Mouse (Mus musculus) MEL (cell line): Measurements from ENCODE around the gene Hes2.

ENCODE experiments used
- CTCF ChIP-seq, 3 experiments: IDR thresholded peaks in 2 of 3; conservative IDR thresholded peaks in 1 of 3; 2 replicates each; pipeline ENCODE4 v1.5.1; 2011 to 2012; ENCODE audit warnings: low read length in 3 of 3, low read depth in 2 of 3, mild to moderate bottlenecking in 2 of 3, improper control_type of control experiment in 1 of 3, inconsistent platforms in 1 of 3, mixed read lengths in 1 of 3, moderate library complexity in 1 of 3; ENCODE audit not compliant: control insufficient read depth in 1 of 3, insufficient read depth in 1 of 3, poor library complexity in 1 of 3, severe bottlenecking in 1 of 3
- E2F4 ChIP-seq: IDR thresholded peaks from 2 replicates; pipeline ENCODE4 v1.6.1; 2011; ENCODE audit warnings: low read depth, low read length, improper control_type of control experiment, borderline replicate concordance
- EP300 ChIP-seq, 2 experiments: IDR thresholded peaks; 2 replicates each; pipeline ENCODE4 v1.6.1; 2011; ENCODE audit warnings: improper control_type of control experiment in 2 of 2, low read length in 2 of 2, low read depth in 1 of 2, mild to moderate bottlenecking in 1 of 2
- HCFC1 ChIP-seq: IDR thresholded peaks from 2 replicates; pipeline ENCODE4 v1.6.1; 2012; ENCODE audit warnings: low read depth, mild to moderate bottlenecking, inconsistent platforms, low read length, improper control_type of control experiment, moderate library complexity
- JUND ChIP-seq: IDR thresholded peaks from 2 replicates; pipeline ENCODE4 v1.6.1; 2011; ENCODE audit warnings: low read depth, mild to moderate bottlenecking, improper control_type of control experiment, low read length
- NELFE ChIP-seq: IDR thresholded peaks from 2 replicates; pipeline ENCODE4 v1.6.1; 2011; ENCODE audit warnings: low read depth, low read length, improper control_type of control experiment
- POLR2A ChIP-seq, 2 experiments: IDR thresholded peaks; 2 replicates each; pipeline ENCODE4 v1.6.1; 2011 to 2012; ENCODE audit warnings: low read length in 2 of 2, mild to moderate bottlenecking in 2 of 2, control low read depth in 1 of 2, improper control_type of control experiment in 1 of 2, low read depth in 1 of 2, moderate library complexity in 1 of 2; ENCODE audit not compliant: control insufficient read depth in 1 of 2, insufficient read depth in 1 of 2, poor library complexity in 1 of 2

GRCm38 (mm10) chr4:152112329-152112728 lies 46.3 kb upstream of the Hes2 start:
- no peak for TF ChIP-seq HCFC1
- no peak for TF ChIP-seq NELFE
- TF ChIP-seq E2F4: no peak
- TF ChIP-seq POLR2A (IDR thresholded peaks at IDR 0.05; ENCODE audit: control insufficient read depth in 1 of 2, insufficient read depth in 1 of 2, low read depth in 1 of 2, low read length in 2 of 2, poor library complexity in 1 of 2): no peak
- no peak for TF ChIP-seq CTCF (IDR thresholded peaks at IDR 0.05 in 2 of 3, conservative IDR thresholded peaks at IDR 0.05 in 1 of 3; ENCODE audit: control insufficient read depth in 1 of 3, insufficient read depth in 1 of 3, low read depth in 2 of 3, low read length in 3 of 3, poor library complexity in 1 of 3, severe bottlenecking in 1 of 3)
- TF ChIP-seq EP300 (IDR thresholded peaks at IDR 0.05; ENCODE audit: low read depth in 1 of 2, low read length in 2 of 2): no peak
- no peak for TF ChIP-seq JUND
